Mouse (Mus musculus): ENCODE data around the gene Them4.

DNA sequence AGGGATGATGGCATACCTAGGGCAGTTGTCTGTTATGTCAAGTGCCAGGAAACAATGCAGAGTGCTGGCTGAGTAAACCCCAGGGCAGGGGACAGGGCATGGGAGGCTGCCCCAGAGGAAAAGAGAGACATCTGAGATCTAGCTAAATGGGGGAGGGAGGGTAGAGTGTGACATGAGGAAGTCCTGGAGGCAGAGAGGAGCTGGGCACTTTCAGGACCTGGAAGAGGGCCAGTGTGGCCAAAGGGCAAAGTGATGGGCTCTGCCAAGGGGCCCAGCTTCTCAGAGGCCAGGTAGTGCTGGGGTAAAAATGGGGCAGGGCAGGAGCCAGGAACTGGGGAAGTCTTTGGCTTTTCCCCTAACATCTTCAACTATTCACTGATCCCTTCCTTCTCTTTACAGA, 64.7 kb downstream of the Them4 start:
- TF ChIP-seq CTCF (IDR thresholded peaks at IDR 0.05; ENCODE audit: insufficient read depth, low read depth, low read length) (no peak), POLR2A (IDR thresholded peaks at IDR 0.05; ENCODE audit: insufficient read depth, low read depth, low read length) (no peak)

All from olfactory bulb, adult 2 months (tissue).